Mouse (Mus musculus): Measurements from ENCODE around the gene Pgls. TPM values are rescaled to one million over a fixed set of nuclear protein-coding genes. Genes with fewer than 3 reads are reported as not detected.

Pgls gene
- polyA plus RNA-seq (2015; fragmentation: Nextera tagmentation; extraction: Ambion mirVana), result 174 and 177 TPM in 2 replicates

DNA sequence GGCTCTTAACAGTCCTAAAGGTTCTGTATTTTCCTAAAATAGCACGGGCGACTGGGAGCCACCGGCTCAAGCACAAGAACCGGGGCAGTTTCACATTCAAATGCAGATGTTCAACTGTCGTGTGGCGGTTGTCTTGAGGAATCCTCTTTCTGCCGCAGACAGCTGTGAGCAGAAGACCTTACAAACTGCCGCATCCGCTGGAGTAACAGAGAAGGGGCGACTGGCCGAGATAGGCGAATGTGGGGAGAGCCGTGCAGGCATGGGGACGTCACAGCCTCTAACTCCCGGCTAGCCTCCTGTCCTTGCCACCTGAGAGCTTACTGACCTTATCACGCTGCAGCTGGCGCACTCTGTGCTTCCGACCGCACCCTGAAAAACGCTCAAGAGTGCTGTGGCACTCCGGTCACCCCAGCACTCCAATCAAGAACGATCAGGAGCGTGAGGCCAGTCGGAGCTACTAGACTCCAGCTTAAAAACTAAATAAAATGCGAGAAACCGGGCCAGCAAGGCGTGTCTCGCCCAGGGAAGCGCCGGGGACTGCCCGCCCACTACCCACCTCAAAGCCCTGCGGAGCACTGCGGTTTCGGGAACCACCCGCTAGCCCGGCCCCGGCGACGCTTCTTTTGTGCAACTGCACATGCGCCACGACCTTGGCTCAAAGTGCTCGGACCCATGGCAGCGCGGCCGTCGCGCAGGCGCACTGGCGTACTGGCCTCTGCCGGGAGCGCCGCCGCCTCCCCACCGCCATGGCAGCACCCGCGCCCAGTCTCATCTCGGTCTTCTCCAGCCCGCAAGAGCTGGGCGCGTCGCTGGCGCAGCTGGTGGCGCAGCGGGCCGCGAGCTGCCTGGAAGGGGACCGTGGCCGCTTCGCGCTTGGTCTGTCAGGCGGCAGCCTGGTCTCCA lies at the start of gene Pgls:
TSS of gene Pgls (plus strand) at position 706 of the 903 bp plus-strand sequence.
- Histone ChIP-seq H3K9me3 (ENCODE audit: low read length) (no peaks in the 10 kb centered on the region), H3K4me3 (ENCODE audit: low read depth, low read length) (peak within 1 kb of the TSS; percentile 71), H3K9ac (replicated peaks; ENCODE audit: low read depth) (peak within 1 kb of the TSS; percentile 74), H3K4me1 (ENCODE audit: insufficient read depth, low read depth, low read length) (peaks cover 9% of the 10 kb centered on the region; the same call in 1 of the 2 replicates), H3K27ac (ENCODE audit: low read length) (peak within 1 kb of the TSS; percentile 96), H3K4me2 (replicated peaks; ENCODE audit: low read depth, low read length) (peak within 1 kb of the TSS; percentile 94), H3K27me3 (replicated peaks; ENCODE audit: insufficient read depth, low read length) (no peaks in the 10 kb centered on the region), H3K36me3 (ENCODE audit: insufficient read depth, low read length) (no peaks in the 10 kb centered on the region)
- no peak; the same call in 1 of the 2 replicates for TF ChIP-seq CTCF (IDR thresholded peaks at IDR 0.05)
- TF ChIP-seq EP300 (IDR thresholded peaks at IDR 0.05), result no peak
- ATAC-seq (peak; percentile 90), DNase-seq (ENCODE audit: low spot score) (peak; percentile 97)
- under 1% methylated on average over 61 of the region's 71 CpGs for WGBS

DNA sequence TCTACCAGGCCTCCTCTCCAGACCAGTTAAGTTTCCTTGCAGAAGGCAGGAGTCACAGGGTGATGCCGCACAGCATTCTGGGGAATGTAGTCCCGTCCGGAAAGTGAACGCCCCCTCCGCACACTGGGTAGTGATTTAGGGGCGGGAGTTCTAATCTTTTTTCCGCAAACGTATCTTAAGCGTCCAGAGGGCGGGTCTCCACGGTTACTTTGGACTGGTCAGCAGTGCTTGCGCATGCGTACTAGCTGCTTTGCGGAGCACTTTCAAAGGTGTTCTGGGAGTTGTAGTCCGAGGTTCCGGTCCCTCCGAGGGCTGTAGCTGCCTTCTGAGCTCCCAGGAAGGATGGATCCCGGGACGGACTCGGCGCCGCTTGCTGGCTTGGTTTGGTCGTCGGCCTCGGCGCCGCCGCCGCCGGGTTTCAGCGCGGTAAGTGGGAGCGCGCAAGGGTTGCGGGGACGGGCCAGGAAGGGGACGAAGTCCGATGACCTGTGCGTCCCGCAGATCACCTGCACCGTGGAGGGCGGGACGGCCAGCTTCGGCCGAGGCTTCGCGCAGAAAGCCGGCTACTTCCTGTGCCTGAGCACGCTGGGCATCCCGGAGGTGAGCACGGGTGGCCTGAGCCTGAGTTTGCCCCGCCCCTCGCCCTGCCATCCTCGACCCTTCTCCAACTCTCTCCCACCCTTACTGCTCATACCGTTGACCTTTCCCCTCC lies 49.2 kb upstream of the Pgls start, which contains the start of gene Mvb12a:
TSS of gene Mvb12a (plus strand) at position 291 of the 712 bp plus-strand sequence.
- no peaks in the 10 kb centered on the region for H3K36me3 ChIP-seq (ENCODE audit: insufficient read depth, low read length)
- DNase-seq (ENCODE audit: low spot score) (peak; percentile 100), ATAC-seq (peak; percentile 98)
- TF ChIP-seq EP300 (IDR thresholded peaks at IDR 0.05) (no peak), CTCF (IDR thresholded peaks at IDR 0.05) (no peak)
- under 1% methylated on average over 54 of the region's 55 CpGs for WGBS
- peak within 1 kb of the TSS; percentile 84 for H3K4me3 ChIP-seq (ENCODE audit: low read depth, low read length)
- H3K9ac ChIP-seq (replicated peaks; ENCODE audit: low read depth), result peak within 1 kb of the TSS; percentile 52
- peak within 1 kb of the TSS; percentile 87 for H3K4me2 ChIP-seq (replicated peaks; ENCODE audit: low read depth, low read length)
- H3K27me3 ChIP-seq (replicated peaks; ENCODE audit: insufficient read depth, low read length), result no peaks in the 10 kb centered on the region
- H3K27ac ChIP-seq (ENCODE audit: low read length), result 0 out of 2 replicates have a peak within 1 kb of the TSS, but pooled peaks have one; percentile 47
- H3K4me1 ChIP-seq (ENCODE audit: insufficient read depth, low read depth, low read length), result peaks cover 6% of the 10 kb centered on the region
- H3K9me3 ChIP-seq (ENCODE audit: low read length), result no peaks in the 10 kb centered on the region

DNA sequence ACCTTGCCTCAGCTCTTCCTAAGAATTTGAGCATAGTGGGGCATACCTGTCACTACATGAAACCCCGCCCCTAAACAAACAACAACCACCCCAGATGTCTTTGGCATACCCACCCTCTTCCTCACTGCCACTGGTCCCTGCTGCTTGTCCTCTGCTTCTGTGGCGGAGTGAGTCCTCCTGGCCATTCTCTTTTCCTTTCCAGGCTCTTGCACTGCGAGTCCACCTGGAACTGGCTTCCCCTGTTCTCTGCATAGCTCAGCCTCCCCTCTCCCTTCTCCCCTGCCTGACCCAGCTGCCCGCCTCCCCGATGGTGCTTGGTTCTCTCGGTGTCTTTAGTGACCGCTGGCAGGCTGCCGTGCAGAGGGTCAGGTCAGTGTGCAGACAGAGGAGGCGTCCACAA lies 48.2 kb upstream of the Pgls start:
- Histone ChIP-seq H3K27ac (ENCODE audit: low read length) (no peak overlapping the region), H3K9ac (replicated peaks; ENCODE audit: low read depth) (no peak overlapping the region), H3K27me3 (replicated peaks; ENCODE audit: insufficient read depth, low read length) (no peaks in the 10 kb centered on the region), H3K4me2 (replicated peaks; ENCODE audit: low read depth, low read length) (peak overlapping the region; percentile 87; the same call in 1 of the 2 replicates), H3K4me3 (ENCODE audit: low read depth, low read length) (peak overlapping the region; percentile 84; the same call in 1 of the 2 replicates), H3K4me1 (ENCODE audit: insufficient read depth, low read depth, low read length) (no peaks in the 10 kb centered on the region; the same call in 1 of the 2 replicates), H3K36me3 (ENCODE audit: insufficient read depth, low read length) (no peaks in the 10 kb centered on the region), H3K9me3 (ENCODE audit: low read length) (no peaks in the 10 kb centered on the region)
- WGBS, result 79% methylated on average over 9 of the region's 9 CpGs
- DNase-seq (ENCODE audit: low spot score) (no peak), ATAC-seq (no peak)
- TF ChIP-seq EP300 (IDR thresholded peaks at IDR 0.05) (no peak), CTCF (IDR thresholded peaks at IDR 0.05) (no peak)

DNA sequence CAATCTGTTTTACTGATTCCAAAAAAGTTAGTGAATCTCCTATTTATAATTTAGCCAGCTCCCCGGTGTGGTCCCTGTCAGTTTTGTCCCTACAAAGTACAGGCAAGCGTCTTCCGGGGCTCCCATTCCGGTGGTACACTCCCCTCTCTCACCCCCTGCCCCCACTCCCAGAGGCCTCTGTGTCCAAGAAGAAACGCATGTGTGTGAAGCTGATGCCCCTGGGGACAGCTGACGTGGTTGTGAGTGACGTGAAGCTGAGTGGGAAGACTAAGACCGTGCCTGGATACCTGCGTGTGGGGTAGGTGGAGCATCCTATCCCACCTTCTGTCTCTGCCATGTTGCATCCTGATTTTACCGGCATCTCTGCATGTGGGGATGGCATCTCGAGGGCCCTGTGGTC lies 46.9 kb upstream of the Pgls start:
- no peaks in the 10 kb centered on the region; the same call in 1 of the 2 replicates for H3K4me1 ChIP-seq (ENCODE audit: insufficient read depth, low read depth, low read length)
- H3K27ac ChIP-seq (ENCODE audit: low read length), result no peak overlapping the region
- H3K9ac ChIP-seq (replicated peaks; ENCODE audit: low read depth), result no peak overlapping the region
- H3K4me2 ChIP-seq (replicated peaks; ENCODE audit: low read depth, low read length), result no peak overlapping the region
- no peaks in the 10 kb centered on the region for H3K27me3 ChIP-seq (replicated peaks; ENCODE audit: insufficient read depth, low read length)
- TF ChIP-seq EP300 (IDR thresholded peaks at IDR 0.05), result no peak
- no peak for TF ChIP-seq CTCF (IDR thresholded peaks at IDR 0.05)
- no peak for DNase-seq (ENCODE audit: low spot score)
- H3K4me3 ChIP-seq (ENCODE audit: low read depth, low read length), result no peak overlapping the region
- no peak for ATAC-seq
- 89% methylated on average over 11 of the region's 11 CpGs for WGBS
- no peaks in the 10 kb centered on the region for H3K9me3 ChIP-seq (ENCODE audit: low read length)
- H3K36me3 ChIP-seq (ENCODE audit: insufficient read depth, low read length), result no peaks in the 10 kb centered on the region

DNA sequence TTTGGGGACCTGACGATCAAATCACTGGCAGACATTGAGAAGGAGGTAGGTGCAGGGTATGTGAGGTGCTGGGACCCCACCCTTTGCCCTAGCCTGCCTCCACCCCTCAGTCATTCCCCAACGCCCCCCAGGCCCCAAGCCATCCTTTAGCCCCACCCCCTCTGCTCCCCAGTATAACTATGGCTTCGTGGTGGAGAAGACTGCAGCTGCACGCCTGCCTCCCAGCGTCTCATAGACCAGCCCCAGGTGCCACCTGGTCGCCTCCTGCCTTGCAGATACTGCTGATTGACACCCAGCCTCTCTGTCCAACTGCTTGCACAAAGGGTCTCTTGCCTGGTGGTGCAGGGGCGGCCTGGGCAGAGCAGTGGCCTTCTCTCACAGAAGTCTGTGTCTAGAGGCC lies 44.4 kb upstream of the Pgls start:
- H3K4me2 ChIP-seq (replicated peaks; ENCODE audit: low read depth, low read length), result no peak overlapping the region
- H3K9me3 ChIP-seq (ENCODE audit: low read length), result no peaks in the 10 kb centered on the region
- no peaks in the 10 kb centered on the region for H3K27me3 ChIP-seq (replicated peaks; ENCODE audit: insufficient read depth, low read length)
- ATAC-seq (no peak), DNase-seq (ENCODE audit: low spot score) (no peak)
- TF ChIP-seq EP300 (IDR thresholded peaks at IDR 0.05) (no peak), CTCF (IDR thresholded peaks at IDR 0.05) (no peak)
- no peaks in the 10 kb centered on the region for H3K36me3 ChIP-seq (ENCODE audit: insufficient read depth, low read length)
- H3K9ac ChIP-seq (replicated peaks; ENCODE audit: low read depth), result no peak overlapping the region
- no peaks in the 10 kb centered on the region; the same call in 1 of the 2 replicates for H3K4me1 ChIP-seq (ENCODE audit: insufficient read depth, low read depth, low read length)
- no peak overlapping the region for H3K4me3 ChIP-seq (ENCODE audit: low read depth, low read length)
- no peak overlapping the region for H3K27ac ChIP-seq (ENCODE audit: low read length)
- 84% methylated on average over 7 of the region's 7 CpGs for WGBS

DNA sequence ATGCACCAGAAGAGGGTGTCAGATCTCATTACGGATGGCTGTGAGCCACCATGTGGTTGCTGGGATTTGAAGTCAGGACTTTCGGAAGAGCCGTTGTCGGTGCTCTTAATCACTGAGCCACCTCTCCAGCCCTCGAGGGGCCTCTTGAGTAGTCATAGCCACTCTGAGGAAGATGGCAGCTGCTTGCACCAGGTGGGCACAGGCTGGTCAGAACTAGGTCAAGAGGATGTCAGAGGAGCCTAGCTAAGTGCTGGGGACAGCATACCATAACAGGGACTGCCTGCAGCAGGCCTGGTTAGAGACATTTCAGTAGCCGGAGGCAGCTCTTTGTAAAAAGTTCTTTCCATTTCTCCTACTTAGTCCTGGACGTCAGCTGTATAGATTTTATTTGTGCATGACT lies 41.2 kb upstream of the Pgls start:
- ATAC-seq, result peak; percentile 57

More for the DNA sequence above, 41.2 kb upstream of the Pgls start:
- Histone ChIP-seq H3K27me3 (replicated peaks; ENCODE audit: insufficient read depth, low read length) (no peaks in the 10 kb centered on the region), H3K4me2 (replicated peaks; ENCODE audit: low read depth, low read length) (no peak overlapping the region), H3K9me3 (ENCODE audit: low read length) (no peaks in the 10 kb centered on the region), H3K4me3 (ENCODE audit: low read depth, low read length) (no peak overlapping the region), H3K9ac (replicated peaks; ENCODE audit: low read depth) (no peak overlapping the region), H3K36me3 (ENCODE audit: insufficient read depth, low read length) (no peaks in the 10 kb centered on the region), H3K4me1 (ENCODE audit: insufficient read depth, low read depth, low read length) (no peaks in the 10 kb centered on the region), H3K27ac (ENCODE audit: low read length) (no peak overlapping the region)
- no peak for DNase-seq (ENCODE audit: low spot score)
- WGBS, result 46% methylated on average over 7 of the region's 7 CpGs
- TF ChIP-seq EP300 (IDR thresholded peaks at IDR 0.05), result no peak
- no peak for TF ChIP-seq CTCF (IDR thresholded peaks at IDR 0.05)
